Mouse (Mus musculus): ENCODE results near the gene Hyou1. TPM values are rescaled to one million over a fixed set of nuclear protein-coding genes. Genes with fewer than 3 reads are reported as not detected.
A peak's percentile ranks its signal among the peaks of the same experiment; 100 is the strongest.
"Not testable (repeated sequence)": the region's sequence is repeated elsewhere in the genome, so short reads cannot be mapped to it uniquely, and the experiment has no call there.

Hyou1 gene
- polyA plus RNA-seq, 1 experiment from 2014 or later = 30.1 TPM

DNA sequence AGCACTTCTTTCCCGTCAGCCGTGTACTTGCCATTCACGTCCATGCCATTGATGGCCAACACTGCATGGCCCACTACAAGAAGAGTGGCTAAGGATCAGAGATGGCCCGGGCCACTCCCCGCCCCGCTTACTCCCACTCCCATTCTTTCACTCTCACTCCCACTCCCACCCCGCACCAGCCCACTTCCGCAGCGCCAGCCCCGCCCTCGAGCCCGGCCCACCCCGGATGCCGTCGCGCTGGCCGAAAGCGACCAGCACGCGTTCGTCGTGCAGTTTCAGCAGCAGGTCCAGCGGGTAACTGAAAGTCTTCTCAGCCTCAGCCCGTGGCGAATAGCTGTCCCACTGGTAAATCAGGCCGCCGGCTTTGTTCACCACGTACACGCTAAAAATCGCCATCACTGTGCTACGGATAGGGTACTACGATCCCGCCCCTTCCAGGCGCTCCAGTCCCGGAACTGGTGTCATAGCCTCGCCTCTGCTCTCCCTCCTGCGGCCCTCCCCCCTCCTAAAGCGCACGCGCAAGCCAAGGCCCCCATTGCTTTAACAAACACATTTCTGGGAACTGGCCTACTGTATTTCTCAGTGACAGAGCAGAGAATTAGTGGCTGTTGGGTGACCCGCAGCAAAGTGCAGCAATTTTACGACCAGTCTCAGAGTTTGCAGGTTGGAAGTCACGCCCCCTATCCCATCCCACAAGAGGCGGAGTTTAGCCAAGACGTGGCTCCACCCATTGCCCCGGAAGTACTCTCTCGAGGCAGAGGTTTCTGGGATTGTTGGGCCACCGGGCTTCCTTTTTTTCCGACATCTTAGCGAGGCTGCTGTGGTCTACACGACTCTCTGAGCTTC is 27.8 kb downstream of the Hyou1 start, which contains the start of the genes Rps25 and Trappc4:
Rps25 (plus strand) TSS at position 234 of the 846 bp plus-strand sequence.
Trappc4 (minus strand) TSS at position 695 of the 846 bp plus-strand sequence.
- Histone ChIP-seq H3K27me3 (ENCODE audit: control insufficient read depth, insufficient read depth, low read length) (no peaks in the 10 kb centered on the region), H3K27ac (ENCODE audit: low read depth, low read length) (peak within 1 kb of the TSS; percentile 80), H3K9me3 (ENCODE audit: control insufficient read depth, low read length) (no peaks in the 10 kb centered on the region), H3K4me3 (ENCODE audit: low read depth, low read length) (peak within 1 kb of the TSS; percentile 83), H3K4me1 (ENCODE audit: control insufficient read depth, insufficient read depth, low read length) (peaks cover 7% of the 10 kb centered on the region), H3K36me3 (ENCODE audit: control insufficient read depth, insufficient read depth, low read length) (peaks cover 26% of the 10 kb centered on the region), H3K4me2 (peak within 1 kb of the TSS; percentile 52), H3K9ac (ENCODE audit: low read length) (peak within 1 kb of the TSS; percentile 88)
- DNase-seq (ENCODE audit: low spot score, missing footprints) (peak; percentile 99), ATAC-seq (ENCODE audit: low FRiP score) (peak; percentile 96)
- WGBS = under 1% methylated on average over 51 of the region's 51 CpGs

DNA sequence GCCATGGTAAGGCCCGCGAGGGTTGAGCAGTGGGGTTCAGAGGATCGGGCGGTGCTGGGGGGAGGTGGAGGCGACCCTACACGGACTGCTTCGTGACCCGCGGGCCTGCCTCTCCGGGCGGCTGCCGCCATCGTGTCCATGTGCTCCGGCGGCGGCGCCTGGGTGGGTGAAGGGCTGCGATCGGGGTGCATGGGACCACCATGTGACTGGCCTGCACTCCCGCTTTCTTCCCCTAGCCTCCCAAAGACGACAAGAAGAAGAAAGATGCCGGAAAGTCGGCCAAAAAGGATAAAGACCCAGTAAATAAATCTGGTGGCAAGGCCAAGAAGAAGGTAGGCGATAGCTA is 28.4 kb downstream of the Hyou1 start:
- WGBS = 1% methylated on average over 24 of the region's 24 CpGs
- peak overlapping the region; percentile 52 for H3K4me2 ChIP-seq
- H3K4me3 ChIP-seq (ENCODE audit: low read depth, low read length) = peak overlapping the region; percentile 83
- no peaks in the 10 kb centered on the region for H3K27me3 ChIP-seq (ENCODE audit: control insufficient read depth, insufficient read depth, low read length)
- peaks cover 22% of the 10 kb centered on the region for H3K36me3 ChIP-seq (ENCODE audit: control insufficient read depth, insufficient read depth, low read length)
- peak overlapping the region; percentile 80; the same call in 1 of the 2 replicates for H3K27ac ChIP-seq (ENCODE audit: low read depth, low read length)
- peaks cover 7% of the 10 kb centered on the region for H3K4me1 ChIP-seq (ENCODE audit: control insufficient read depth, insufficient read depth, low read length)
- peak overlapping the region; percentile 88 for H3K9ac ChIP-seq (ENCODE audit: low read length)
- H3K9me3 ChIP-seq (ENCODE audit: control insufficient read depth, low read length) = no peaks in the 10 kb centered on the region
- DNase-seq (ENCODE audit: low spot score, missing footprints) (no peak), ATAC-seq (ENCODE audit: low FRiP score) (no peak)

DNA sequence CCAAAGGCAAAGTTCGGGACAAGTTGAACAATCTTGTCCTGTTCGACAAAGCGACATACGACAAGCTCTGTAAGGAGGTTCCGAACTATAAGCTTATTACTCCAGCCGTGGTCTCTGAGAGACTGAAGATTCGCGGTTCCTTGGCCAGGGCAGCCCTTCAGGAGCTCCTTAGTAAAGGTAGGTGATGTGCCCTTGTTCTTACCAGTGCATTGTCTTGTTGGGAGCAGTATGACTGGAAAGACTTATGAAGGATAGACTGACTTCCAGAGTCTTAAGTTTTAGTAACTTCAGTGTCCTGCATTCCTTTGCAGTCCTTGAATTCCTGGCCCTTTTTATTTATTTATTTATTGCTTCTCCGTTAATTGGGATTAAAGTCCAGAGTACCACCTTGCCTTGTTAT is 29.4 kb downstream of the Hyou1 start:
- H3K9me3 ChIP-seq (ENCODE audit: control insufficient read depth, low read length); H3K9ac ChIP-seq (ENCODE audit: low read length); H3K4me1 ChIP-seq (ENCODE audit: control insufficient read depth, insufficient read depth, low read length); H3K27me3 ChIP-seq (ENCODE audit: control insufficient read depth, insufficient read depth, low read length); H3K27ac ChIP-seq (ENCODE audit: low read depth, low read length); ATAC-seq (ENCODE audit: low FRiP score): not testable (repeated sequence)
- 80% methylated on average over 9 of the region's 9 CpGs for WGBS
- DNase-seq (ENCODE audit: low spot score, missing footprints) = peak; percentile 8
- Histone ChIP-seq H3K36me3 (ENCODE audit: control insufficient read depth, insufficient read depth, low read length) (peaks cover 25% of the 10 kb centered on the region), H3K4me3 (ENCODE audit: low read depth, low read length) (peak overlapping the region; percentile 83), H3K4me2 (peak overlapping the region; percentile 52)

DNA sequence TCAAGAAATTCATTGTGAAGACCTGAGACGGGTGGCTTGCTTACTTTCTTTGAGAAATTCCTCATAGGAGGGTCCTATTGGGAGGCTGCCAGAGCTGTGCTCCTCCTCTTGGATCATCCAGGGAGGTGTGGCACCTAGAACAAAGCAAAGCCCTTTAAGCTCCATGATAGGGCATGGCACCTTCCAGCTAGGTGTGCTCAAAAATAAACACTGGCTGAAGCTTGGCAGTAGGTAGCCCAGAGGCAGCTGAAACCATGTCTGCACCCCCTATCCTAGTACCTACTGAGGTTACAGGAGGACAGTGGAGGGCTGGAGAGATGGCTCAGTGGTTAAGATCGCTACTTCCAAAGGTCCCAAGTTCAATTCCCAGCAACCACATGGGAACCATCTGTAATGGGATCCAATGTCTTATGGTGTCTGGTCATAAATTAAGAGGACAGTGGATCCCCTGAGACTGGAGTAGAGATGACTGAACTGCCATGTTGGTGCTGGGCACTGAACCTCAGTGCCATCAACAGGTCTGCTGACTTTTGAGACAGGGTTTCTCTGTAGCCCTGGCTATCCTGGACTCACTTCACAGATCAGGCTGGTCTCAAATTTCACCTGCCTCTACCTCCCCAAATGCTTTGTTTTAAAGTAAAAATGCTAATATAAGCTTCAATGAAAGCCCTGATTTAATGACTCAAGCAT is 31.5 kb downstream of the Hyou1 start:
- WGBS = 91% methylated on average over 2 of the region's 2 CpGs
- Histone ChIP-seq H3K4me2 (no peak overlapping the region), H3K36me3 (ENCODE audit: control insufficient read depth, insufficient read depth, low read length) (peaks cover 21% of the 10 kb centered on the region), H3K4me1 (ENCODE audit: control insufficient read depth, insufficient read depth, low read length) (peaks cover 5% of the 10 kb centered on the region; the same call in 1 of the 2 replicates), H3K4me3 (ENCODE audit: low read depth, low read length) (no peak overlapping the region), H3K27me3 (ENCODE audit: control insufficient read depth, insufficient read depth, low read length) (no peaks in the 10 kb centered on the region), H3K27ac (ENCODE audit: low read depth, low read length) (no peak overlapping the region), H3K9me3 (ENCODE audit: control insufficient read depth, low read length) (no peaks in the 10 kb centered on the region), H3K9ac (ENCODE audit: low read length) (no peak overlapping the region)
- ATAC-seq (ENCODE audit: low FRiP score) = no peak
- peak; percentile 85 for DNase-seq (ENCODE audit: low spot score, missing footprints)

DNA sequence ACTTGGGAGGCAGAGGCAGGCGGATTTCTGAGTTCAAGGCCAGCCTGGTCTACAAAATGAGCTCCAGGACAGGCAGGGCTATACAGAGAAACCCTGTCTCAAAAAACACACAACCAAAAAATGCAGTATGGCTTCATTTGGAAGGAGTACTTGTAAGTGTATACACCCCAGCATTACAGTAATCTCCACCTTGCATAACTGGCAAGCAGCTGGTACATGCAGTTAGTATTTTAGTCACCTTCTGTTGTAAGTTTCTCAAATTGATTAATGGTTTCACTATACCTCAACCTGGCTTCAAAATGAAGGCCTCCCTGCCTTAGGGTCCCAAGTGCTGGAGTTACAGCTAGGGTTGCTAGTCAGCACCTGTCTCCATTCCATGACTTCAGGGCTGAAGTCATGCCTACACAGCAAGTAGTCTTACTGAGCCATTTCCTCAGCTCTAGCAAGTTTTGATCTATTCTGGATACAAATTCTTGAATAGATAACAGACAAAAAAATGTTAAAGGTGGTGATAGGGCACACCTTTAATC is 32.4 kb downstream of the Hyou1 start:
- no peak overlapping the region for H3K27ac ChIP-seq (ENCODE audit: low read depth, low read length)
- WGBS = 91% methylated on average over 1 of the region's 1 CpGs
- peak; percentile 78 for DNase-seq (ENCODE audit: low spot score, missing footprints)

DNA sequence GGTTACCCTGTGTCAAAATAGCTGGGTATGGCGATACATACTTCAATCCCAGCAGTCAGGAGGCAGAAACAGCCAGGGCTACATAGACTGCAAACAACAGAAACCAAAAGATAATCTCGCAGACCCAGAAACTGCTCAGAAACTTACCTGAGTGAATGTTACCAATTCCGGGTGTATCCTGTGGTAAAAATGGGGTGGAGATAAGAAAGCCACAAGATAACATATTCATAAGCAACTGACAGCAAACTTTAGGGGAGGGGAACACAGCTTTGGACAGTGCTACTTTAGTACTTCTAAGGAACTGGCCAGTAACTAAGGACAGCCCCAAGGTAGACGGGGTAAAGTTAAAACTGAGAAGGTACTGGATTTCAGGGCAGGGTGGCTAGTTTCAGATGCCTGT is 33.0 kb downstream of the Hyou1 start:
- Histone ChIP-seq H3K4me2 (no peak overlapping the region), H3K4me3 (ENCODE audit: low read depth, low read length) (no peak overlapping the region), H3K27me3 (ENCODE audit: control insufficient read depth, insufficient read depth, low read length) (no peaks in the 10 kb centered on the region), H3K27ac (ENCODE audit: low read depth, low read length) (no peak overlapping the region), H3K9me3 (ENCODE audit: control insufficient read depth, low read length) (no peaks in the 10 kb centered on the region), H3K9ac (ENCODE audit: low read length) (no peak overlapping the region), H3K36me3 (ENCODE audit: control insufficient read depth, insufficient read depth, low read length) (peaks cover 21% of the 10 kb centered on the region), H3K4me1 (ENCODE audit: control insufficient read depth, insufficient read depth, low read length) (peaks cover 6% of the 10 kb centered on the region)
- no peak for ATAC-seq (ENCODE audit: low FRiP score)
- peak; percentile 57 for DNase-seq (ENCODE audit: low spot score, missing footprints)
- 90% methylated on average over 4 of the region's 4 CpGs for WGBS

More for the DNA sequence above, 32.4 kb downstream of the Hyou1 start:
- Histone ChIP-seq H3K9me3 (ENCODE audit: control insufficient read depth, low read length) (no peaks in the 10 kb centered on the region), H3K4me2 (no peak overlapping the region), H3K4me3 (ENCODE audit: low read depth, low read length) (no peak overlapping the region), H3K9ac (ENCODE audit: low read length) (no peak overlapping the region), H3K4me1 (ENCODE audit: control insufficient read depth, insufficient read depth, low read length) (0 out of 2 replicates have a peak, but pooled peaks cover 2% of the 10 kb centered on the region), H3K27me3 (ENCODE audit: control insufficient read depth, insufficient read depth, low read length) (no peaks in the 10 kb centered on the region), H3K36me3 (ENCODE audit: control insufficient read depth, insufficient read depth, low read length) (peaks cover 21% of the 10 kb centered on the region)
- no peak for ATAC-seq (ENCODE audit: low FRiP score)

DNA sequence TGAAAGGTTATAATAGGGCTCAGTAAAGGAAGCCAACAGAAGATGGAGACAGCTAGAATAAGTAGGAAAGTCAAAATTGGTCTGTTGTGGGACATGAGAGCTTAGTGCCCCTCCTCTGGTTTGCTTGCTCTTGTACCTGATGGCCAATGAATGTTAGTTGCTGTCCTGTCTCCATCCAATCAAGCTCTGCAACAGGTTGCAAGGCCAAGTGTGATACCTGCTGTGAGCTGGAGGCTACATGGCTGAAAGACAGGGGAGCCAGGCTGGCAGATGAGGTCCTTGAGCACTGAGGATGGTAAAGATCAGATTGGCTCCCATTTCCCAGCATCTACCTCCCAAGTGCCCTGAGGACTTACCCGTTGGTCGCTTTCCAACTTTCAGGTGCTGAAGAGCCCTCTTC is 33.5 kb downstream of the Hyou1 start:
- no peaks in the 10 kb centered on the region for H3K27me3 ChIP-seq (ENCODE audit: control insufficient read depth, insufficient read depth, low read length)
- 71% methylated on average over 2 of the region's 2 CpGs for WGBS
- peak; percentile 83 for DNase-seq (ENCODE audit: low spot score, missing footprints)

DNA sequence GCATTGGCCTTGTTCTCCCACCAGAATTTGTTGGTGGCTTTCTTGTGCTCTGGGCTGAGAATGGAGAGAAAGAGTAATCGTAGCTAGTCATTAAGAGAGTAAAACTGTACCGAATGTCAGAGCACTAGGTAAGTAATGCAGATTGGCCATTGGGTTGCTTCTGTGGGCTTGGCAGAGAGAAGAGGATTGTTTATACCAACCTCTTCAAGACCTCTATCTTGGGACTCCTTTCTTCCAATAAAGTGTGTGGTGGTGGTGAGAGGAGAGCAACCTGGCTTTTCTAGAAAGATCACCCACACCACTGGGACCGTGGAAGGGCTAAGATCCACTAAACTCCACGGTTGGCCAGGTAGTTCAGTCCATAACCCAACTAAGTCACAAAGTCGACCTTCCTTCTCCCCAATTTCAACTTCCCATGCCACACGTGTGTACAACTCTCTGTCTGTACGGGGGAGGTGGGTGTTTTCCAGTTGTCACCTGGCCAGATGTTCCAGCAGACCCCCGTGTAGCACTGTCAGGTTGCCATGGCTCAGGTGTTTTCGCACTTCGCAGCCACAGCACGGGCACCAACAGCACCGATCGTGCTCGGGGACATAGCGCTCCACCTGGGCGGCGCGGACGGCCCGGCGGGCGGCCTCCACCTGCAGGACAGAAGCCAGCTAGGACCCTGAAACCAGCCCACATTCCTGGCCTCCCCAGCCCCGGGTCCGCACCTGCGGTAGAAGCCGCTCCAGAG is 38.0 kb downstream of the Hyou1 start:
- Histone ChIP-seq H3K4me2 (peak overlapping the region; percentile 67), H3K9ac (ENCODE audit: low read length) (peak overlapping the region; percentile 80), H3K27me3 (ENCODE audit: control insufficient read depth, insufficient read depth, low read length) (no peaks in the 10 kb centered on the region), H3K4me3 (ENCODE audit: low read depth, low read length) (peak overlapping the region; percentile 77), H3K36me3 (ENCODE audit: control insufficient read depth, insufficient read depth, low read length) (peaks cover 3% of the 10 kb centered on the region; the same call in 1 of the 2 replicates), H3K9me3 (ENCODE audit: control insufficient read depth, low read length) (no peaks in the 10 kb centered on the region), H3K27ac (ENCODE audit: low read depth, low read length) (no peak overlapping the region), H3K4me1 (ENCODE audit: control insufficient read depth, insufficient read depth, low read length) (peaks cover 8% of the 10 kb centered on the region)
- DNase-seq (ENCODE audit: low spot score, missing footprints) (peak; percentile 79), ATAC-seq (ENCODE audit: low FRiP score) (no peak; the same call in 1 of the 2 replicates)
- 8% methylated on average over 26 of the region's 26 CpGs for WGBS

More for the DNA sequence above, 33.5 kb downstream of the Hyou1 start:
- Histone ChIP-seq H3K27ac (ENCODE audit: low read depth, low read length) (no peak overlapping the region), H3K4me3 (ENCODE audit: low read depth, low read length) (no peak overlapping the region), H3K9ac (ENCODE audit: low read length) (no peak overlapping the region), H3K36me3 (ENCODE audit: control insufficient read depth, insufficient read depth, low read length) (peaks cover 21% of the 10 kb centered on the region), H3K4me1 (ENCODE audit: control insufficient read depth, insufficient read depth, low read length) (peaks cover 9% of the 10 kb centered on the region), H3K9me3 (ENCODE audit: control insufficient read depth, low read length) (no peaks in the 10 kb centered on the region), H3K4me2 (no peak overlapping the region)
- ATAC-seq (ENCODE audit: low FRiP score) = no peak

All from midbrain, embryonic 11.5 days (tissue).